Mouse (Mus musculus): Measurements from ENCODE around the gene Nelfa. TPM values are rescaled to one million over a fixed set of nuclear protein-coding genes. Genes with fewer than 3 reads are reported as not detected.

Gene Nelfa
- polyA plus RNA-seq (2012), result 51.5 TPM in 2 replicates

GRCm38 (mm10) chr5:33936120-33936707 lies at the start of gene Nelfa:
Gene Nelfa (minus strand): TSS chr5:33936413.

GRCm38 (mm10) chr5:33983309-33984121 lies 47.3 kb upstream of the Nelfa start, which contains the start of gene Gm1673:
Gene Gm1673 (plus strand): TSS chr5:33983433.

Other genes with a start within 250 kb of the Nelfa start
- gene Fgfr3, start 214.7 kb downstream of the Nelfa start, polyA plus RNA-seq (2012), result 0.34 and 1.3 TPM in 2 replicates
- gene Letm1, start 153.6 kb downstream of the Nelfa start, polyA plus RNA-seq (2012), result 33.7 and 38.1 TPM in 2 replicates
- gene Nsd2, start 115.7 kb downstream of the Nelfa start, polyA plus RNA-seq (2012), result 7.8 and 8.5 TPM in 2 replicates
- 24.0 and 31.7 TPM in 2 replicates for gene Gm1673, start 47.0 kb upstream of the Nelfa start, polyA plus RNA-seq (2012)
- gene Nat8l, start 59.6 kb upstream of the Nelfa start, polyA plus RNA-seq (2012), result 5.5 and 6.4 TPM in 2 replicates
- gene Poln, start 233.0 kb upstream of the Nelfa start, polyA plus RNA-seq (2012), result 0.04 and 0.16 TPM in 2 replicates
- gene Haus3, start 233.1 kb upstream of the Nelfa start, polyA plus RNA-seq (2012), result 2.4 and 2.9 TPM in 2 replicates

All from megakaryocyte-erythroid progenitor cell, adult 5 weeks (primary cell).